Mouse (Mus musculus) heart, adult 2 months (tissue): ENCODE measurements around the gene H2-T3. TPM values are rescaled to one million over a fixed set of nuclear protein-coding genes. Genes with fewer than 3 reads are reported as not detected.
"Not testable (repeated sequence)": the region's sequence is repeated elsewhere in the genome, so short reads cannot be mapped to it uniquely, and the experiment has no call there.

ENCODE experiments used
- DNase-seq, 2 experiments: peaks; one replicate each; pipeline ENCODE4 v3.0.0; 2021
- H3K27ac ChIP-seq: fragments of 200-600 bp; 2 replicates; pipeline ENCODE4 v1.8.1; 2022
- H3K27me3 ChIP-seq: fragments of 200-500 bp; 2 replicates; pipeline ENCODE4 v1.6.1; 2012; ENCODE audit warnings: mild to moderate bottlenecking, low read length, inconsistent platforms, mixed read lengths; ENCODE audit not compliant: control insufficient read depth, insufficient read depth
- H3K36me3 ChIP-seq: fragments of 200-500 bp; 2 replicates; pipeline ENCODE4 v1.6.1; 2012; ENCODE audit warnings: low read length, inconsistent platforms; ENCODE audit not compliant: control insufficient read depth, insufficient read depth
- H3K4me1 ChIP-seq: fragments of 200-500 bp; 2 replicates; pipeline ENCODE4 v1.6.1; 2011; ENCODE audit warnings: low read length; ENCODE audit not compliant: control insufficient read depth, insufficient read depth
- H3K4me3 ChIP-seq: fragments of 200-600 bp; 2 replicates; pipeline ENCODE4 v1.8.1; 2022
- H3K79me2 ChIP-seq: fragments of 200-500 bp; replicated peaks from 2 replicates; pipeline ENCODE4 v1.6.1; 2012; ENCODE audit warnings: mild to moderate bottlenecking, inconsistent platforms, low read length, moderate library complexity, mixed read lengths; ENCODE audit not compliant: control insufficient read depth, insufficient read depth
- H3K9ac ChIP-seq: fragments of 200-500 bp; 2 replicates; pipeline ENCODE4 v1.6.1; 2012; ENCODE audit warnings: low read depth, mild to moderate bottlenecking, control low read depth, inconsistent platforms, low read length, mixed read lengths
- CTCF ChIP-seq: fragments of 200-600 bp; IDR thresholded peaks from 2 replicates; pipeline ENCODE4 v1.8.1; 2022; ENCODE audit warnings: antibody characterized with exemption, mild to moderate bottlenecking, moderate library complexity
- EP300 ChIP-seq: fragments of 200-500 bp; IDR thresholded peaks from 2 replicates; pipeline ENCODE4 v1.6.1; 2011; ENCODE audit warnings: low read depth, low read length, control low read depth; ENCODE audit not compliant: insufficient read depth
- POLR2A ChIP-seq: fragments of 200-500 bp; IDR thresholded peaks from 2 replicates; pipeline ENCODE4 v1.6.1; 2011; ENCODE audit warnings: mild to moderate bottlenecking, low read depth, low read length, control low read depth; ENCODE audit not compliant: insufficient read depth
- WGBS: fragments of 180-500 bp; shearing (Covaris S2); methylation state at CpG from one replicate; pipeline ENCODE4 v1.1.7; 2018; 5-methylcytosine and 5-hydroxymethylcytosine counted together
- intact Hi-C: fragments of 180-260 bp; cut with DNase I; formaldehyde crosslinking; loops from one replicate; pipeline ENCODE4 v1.15.1; 2025
- polyA plus RNA-seq: library from polyadenylated mRNA; depleted of rRNA; stranded (reverse); fragments of >200 nt; gene quantifications from 2 replicates; pipeline ENCODE4 v1.2.3, GENCODE M21; 2012
- total RNA-seq, 2 experiments: library from RNA; stranded (reverse); gene quantifications; 2 replicates each; pipeline ENCODE4 v1.2.3; 2021

H2-T3 gene
- total and polyA plus RNA-seq, 3 experiments: not detected

DNA sequence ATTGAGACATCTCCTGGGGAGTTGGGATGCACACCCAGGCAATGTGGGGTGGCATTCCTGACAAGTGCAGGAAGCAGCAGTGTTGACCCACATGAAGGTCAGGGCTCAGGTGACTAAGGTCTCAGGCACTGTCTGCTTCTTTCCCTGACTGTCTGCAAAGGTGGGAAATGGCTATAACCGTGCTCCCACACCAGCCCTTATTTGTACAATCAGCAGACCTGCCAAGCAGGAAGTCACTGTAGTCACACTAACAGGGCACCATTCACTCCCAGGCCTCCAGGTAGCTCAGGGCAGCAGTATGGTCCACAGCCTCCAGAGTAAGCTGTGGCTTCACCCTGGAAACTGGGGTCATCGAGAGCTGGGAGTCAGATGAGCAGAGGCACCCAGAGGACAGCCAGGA, 2.3 kb upstream of the H2-T3 start:
- no peaks in the 10 kb centered on the region; the same call in 1 of the 2 replicates for H3K27me3 ChIP-seq
- WGBS: 42% methylated on average over 2 of the region's 2 CpGs

GRCm38 (mm10) chr17:36189491-36190168, 457 bp downstream of the H2-T3 start:
- WGBS: 30% methylated on average over 18 of the region's 18 CpGs
- DNase-seq: no peak
- TF ChIP-seq CTCF (no peak), POLR2A (no peak), EP300 (no peak)
- Histone ChIP-seq H3K27me3 (peaks cover 2% of the 10 kb centered on the region; the same call in 1 of the 2 replicates), H3K4me1 (no peaks in the 10 kb centered on the region), H3K27ac (no peak overlapping the region), H3K79me2 (no peaks in the 10 kb centered on the region), H3K4me3 (no peak overlapping the region), H3K36me3 (no peaks in the 10 kb centered on the region), H3K9ac (no peak overlapping the region)
- intact Hi-C loops: loop anchor here (5.0 to 10.0 kb wide), 4 partner anchors 45 to 252 kb away; no protein-coding TSS in a partner anchor

More for the DNA sequence above, 2.3 kb upstream of the H2-T3 start:
- H3K27ac ChIP-seq: no peak overlapping the region
- intact Hi-C loops: loop anchor here (2.0 to 10.0 kb wide), 4 partner anchors 48 to 255 kb away; no protein-coding TSS in a partner anchor
- H3K9ac ChIP-seq: no peak overlapping the region
- no peaks in the 10 kb centered on the region for H3K4me1 ChIP-seq
- H3K36me3 ChIP-seq: no peaks in the 10 kb centered on the region
- H3K79me2 ChIP-seq: no peaks in the 10 kb centered on the region
- TF ChIP-seq POLR2A: no peak
- TF ChIP-seq EP300: no peak
- no peak for TF ChIP-seq CTCF
- no peak overlapping the region for H3K4me3 ChIP-seq
- no peak for DNase-seq

GRCm38 (mm10) chr17:36187540-36187939, 2.5 kb downstream of the H2-T3 start:
- DNase-seq: no peak
- Histone ChIP-seq H3K27ac (no peak overlapping the region), H3K36me3 (no peaks in the 10 kb centered on the region), H3K79me2 (no peaks in the 10 kb centered on the region), H3K4me1 (no peaks in the 10 kb centered on the region), H3K27me3 (peaks cover 2% of the 10 kb centered on the region; the same call in 1 of the 2 replicates), H3K9ac (no peak overlapping the region), H3K4me3 (no peak overlapping the region)
- 37% methylated on average over 3 of the region's 3 CpGs for WGBS
- TF ChIP-seq EP300 (no peak), POLR2A (no peak), CTCF (no peak)
- intact Hi-C loops: loop anchor here (5.0 kb wide), 1 partner anchor 105 kb away; no protein-coding TSS in a partner anchor

- TF ChIP-seq CTCF (no peak), EP300 (no peak), POLR2A (no peak)
- Histone ChIP-seq H3K9ac (no peak overlapping the region), H3K4me3 (no peak overlapping the region), H3K36me3 (no peaks in the 10 kb centered on the region), H3K27ac (no peak overlapping the region), H3K27me3 (peaks cover 7% of the 10 kb centered on the region; the same call in 1 of the 2 replicates), H3K4me1 (no peaks in the 10 kb centered on the region), H3K79me2 (no peaks in the 10 kb centered on the region)
- DNase-seq: no peak
- intact Hi-C loops: no loop called here
- 75% methylated on average over 12 of the region's 12 CpGs for WGBS
Measured at GRCm38 (mm10) chr17:36182212-36182611, 7.9 kb downstream of the H2-T3 start.

- H3K4me1 ChIP-seq, intact Hi-C loops, H3K27me3 ChIP-seq, DNase-seq, H3K4me3 ChIP-seq, H3K36me3 ChIP-seq, H3K79me2 ChIP-seq, H3K9ac ChIP-seq, H3K27ac ChIP-seq: not testable (repeated sequence)
- 21% methylated on average over 10 of the region's 10 CpGs for WGBS
Measured at GRCm38 (mm10) chr17:36179446-36179845, 10.6 kb downstream of the H2-T3 start.

GRCm38 (mm10) chr17:36178938-36179337, 11.1 kb downstream of the H2-T3 start:
- WGBS: under 1% methylated on average over 40 of the region's 40 CpGs
- peak; percentile 14 to 34 for DNase-seq
- intact Hi-C loops, H3K27me3 ChIP-seq, H3K27ac ChIP-seq, H3K4me1 ChIP-seq, H3K79me2 ChIP-seq, H3K36me3 ChIP-seq, H3K4me3 ChIP-seq, H3K9ac ChIP-seq: not testable (repeated sequence)

GRCm38 (mm10) chr17:36176132-36176531, 14.0 kb downstream of the H2-T3 start:
- H3K27me3 ChIP-seq, H3K4me3 ChIP-seq, intact Hi-C loops, H3K4me1 ChIP-seq, H3K9ac ChIP-seq, H3K27ac ChIP-seq, H3K79me2 ChIP-seq, DNase-seq, H3K36me3 ChIP-seq: not testable (repeated sequence)
- WGBS: no CpG with 5 or more reads among the region's 2 CpGs
